Mouse (Mus musculus) NIH3T3 (cell line): ENCODE results near the gene Fam198b.

Source experiments
- DNase-seq: peaks from one replicate; pipeline ENCODE4 v3.0.0-alpha.2; 2012; ENCODE audit warnings: low read depth

The Fam198b gene

GRCm38 (mm10) chr3:79884305-79884704 is at the start of gene Fam198b:
TSS of gene Fam198b (plus strand) at chr3:79884533.
- no peak for DNase-seq

DNA sequence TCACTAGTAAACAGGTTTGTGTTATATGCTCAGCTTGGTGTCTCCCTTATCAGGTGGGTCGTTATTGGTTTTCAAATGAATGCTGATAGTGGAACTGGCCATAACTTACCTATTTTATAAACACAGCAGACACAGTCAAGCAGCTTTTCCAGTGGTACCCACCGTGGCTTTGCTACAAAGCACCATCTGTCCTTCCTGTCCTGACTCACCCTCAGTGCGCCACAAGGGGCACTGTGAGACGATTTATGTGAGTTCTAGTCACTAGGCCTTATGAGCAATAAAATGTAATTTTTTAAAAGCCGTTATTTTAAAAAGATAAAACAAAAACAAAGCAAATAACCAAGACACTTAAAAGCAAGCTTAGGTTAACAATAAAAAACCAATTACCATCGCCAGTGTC is 45.6 kb upstream of the Fam198b start:
- peak; percentile 47 for DNase-seq

- no peak for DNase-seq
Observed at GRCm38 (mm10) chr3:79841475-79841874, 42.9 kb upstream of the Fam198b start.

- peak; percentile 75 for DNase-seq
Observed at GRCm38 (mm10) chr3:79842165-79842564, 42.2 kb upstream of the Fam198b start.

DNA sequence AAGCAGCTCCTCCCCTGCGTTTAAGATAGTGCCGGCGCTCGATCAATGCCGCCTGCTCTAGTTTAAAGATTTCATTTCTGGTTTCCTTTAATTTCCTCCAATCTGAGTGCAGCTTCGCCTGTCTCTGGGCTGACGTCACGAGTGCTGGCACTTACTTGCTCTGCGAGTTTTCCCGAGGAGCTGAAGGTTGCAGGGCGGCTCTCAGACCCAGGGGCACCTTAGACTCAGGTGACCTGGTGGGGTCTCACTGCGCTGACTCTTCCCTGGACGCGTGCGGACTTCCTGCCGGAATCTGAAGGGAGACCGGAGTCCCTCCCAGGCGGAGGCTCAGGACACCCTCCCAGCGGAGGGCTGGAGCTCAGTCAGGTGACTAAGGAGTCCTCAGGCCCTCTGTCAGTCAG is 41.7 kb upstream of the Fam198b start:
- DNase-seq, result peak; percentile 67

GRCm38 (mm10) chr3:79843999-79844398 is 40.3 kb upstream of the Fam198b start:
- DNase-seq, result no peak

GRCm38 (mm10) chr3:79846633-79847032 is 37.7 kb upstream of the Fam198b start:
- DNase-seq, result no peak

DNA sequence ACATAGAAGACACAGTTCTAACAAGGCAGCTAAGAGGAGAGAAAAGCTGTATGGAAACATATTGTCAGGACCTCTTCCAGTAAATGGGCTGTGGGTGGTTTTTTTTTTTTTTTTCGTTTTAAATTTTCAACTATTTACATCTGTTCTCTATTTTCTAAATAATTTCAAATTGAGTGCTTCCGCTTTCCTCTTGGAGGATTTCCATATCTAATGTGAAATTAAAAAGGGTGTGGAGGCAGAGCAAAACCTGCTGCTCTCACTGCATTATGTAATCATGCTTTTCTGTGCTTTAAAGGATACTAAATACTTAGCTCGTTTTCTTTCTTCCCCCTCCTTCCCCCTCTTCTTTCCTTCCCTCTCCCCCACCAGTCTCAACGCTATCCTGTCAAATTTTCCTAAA is 35.5 kb upstream of the Fam198b start:
- no peak for DNase-seq

DNA sequence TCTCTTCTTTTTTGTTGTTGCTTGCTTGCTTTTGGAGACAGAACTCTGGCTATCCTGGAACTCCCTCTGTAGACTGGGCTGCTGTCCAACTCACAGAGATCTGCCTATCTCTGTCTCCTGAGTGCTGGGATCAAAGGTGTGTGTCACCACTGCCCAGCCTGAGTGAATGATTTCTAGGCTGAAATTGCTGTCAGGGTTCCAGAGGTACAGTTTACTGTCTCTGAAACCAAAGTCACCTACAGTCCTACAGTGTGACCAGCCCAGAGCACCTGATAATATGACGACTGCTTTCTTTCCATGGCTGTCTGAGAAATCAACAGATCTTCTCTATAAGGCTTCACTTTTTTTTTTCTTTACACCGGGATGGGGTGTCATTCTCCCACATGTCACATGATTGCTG is 34.7 kb upstream of the Fam198b start:
- peak; percentile 20 for DNase-seq

DNA sequence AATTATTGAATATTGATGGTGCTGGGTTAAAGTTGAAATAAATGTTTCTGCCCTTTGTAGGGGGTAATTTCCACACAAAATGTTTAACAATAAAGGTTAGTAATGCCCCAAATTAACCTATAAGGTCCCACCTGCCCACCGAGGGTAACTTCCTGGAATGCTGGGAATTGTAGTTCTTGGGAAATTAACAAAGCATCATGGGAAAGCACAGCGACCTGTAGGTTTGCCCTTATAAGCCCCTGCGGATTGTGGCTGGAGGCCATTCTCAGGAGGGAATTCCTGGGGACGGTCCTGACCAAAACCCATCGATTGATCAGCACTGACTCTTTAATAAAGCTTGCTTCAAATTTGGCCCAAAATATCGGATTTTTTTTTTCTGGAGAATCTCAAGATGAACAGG is 33.7 kb upstream of the Fam198b start:
- no peak for DNase-seq

DNA sequence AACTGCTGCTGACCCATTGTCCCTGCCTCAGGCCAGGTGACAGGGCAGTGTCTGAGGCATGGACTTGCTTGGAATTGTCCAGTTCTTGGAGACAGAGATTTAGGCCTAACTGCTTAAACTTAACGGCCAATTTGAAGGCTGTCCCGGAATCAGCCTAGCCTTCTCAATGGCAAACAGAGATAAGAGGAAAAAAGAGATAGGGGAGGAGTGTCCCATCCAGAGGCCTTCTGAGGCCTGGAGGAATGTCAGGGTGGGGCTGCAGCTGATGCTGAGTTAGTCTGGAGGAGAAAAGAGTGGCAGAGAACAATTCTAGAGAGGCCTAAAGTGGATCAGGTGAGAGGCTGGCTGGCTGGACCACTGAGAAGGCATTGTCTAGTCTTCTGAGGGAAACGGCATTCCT is 32.2 kb upstream of the Fam198b start:
- no peak for DNase-seq

DNA sequence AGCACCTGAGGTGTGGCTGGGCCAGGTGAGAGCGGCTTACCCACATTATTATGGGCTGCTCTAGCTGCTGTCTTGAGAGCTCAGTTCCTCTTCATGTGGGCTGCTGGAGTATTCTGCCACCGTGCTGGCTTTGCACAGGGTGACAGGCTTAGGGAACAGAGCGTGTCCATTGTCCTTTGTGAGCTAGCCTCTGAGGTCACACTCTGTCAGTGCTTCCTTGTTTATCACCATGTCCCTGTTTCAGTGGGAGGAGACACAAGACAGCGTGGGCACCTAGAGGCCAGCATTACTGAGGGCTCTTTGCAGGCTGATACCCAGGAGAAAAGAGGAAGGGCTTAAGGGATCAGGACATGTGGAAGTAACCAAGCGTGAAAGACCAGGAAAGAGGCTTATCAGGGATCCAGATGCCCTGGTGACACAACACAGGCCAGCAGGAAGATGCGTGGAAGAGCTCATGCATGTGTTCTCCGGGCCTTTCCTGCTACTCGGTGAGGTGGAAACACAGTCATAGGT is 31.6 kb upstream of the Fam198b start, which contains the start of gene Tmem144:
TSS of gene Tmem144 (minus strand) at position 120 of the 513 bp plus-strand sequence.
- no peak for DNase-seq

DNA sequence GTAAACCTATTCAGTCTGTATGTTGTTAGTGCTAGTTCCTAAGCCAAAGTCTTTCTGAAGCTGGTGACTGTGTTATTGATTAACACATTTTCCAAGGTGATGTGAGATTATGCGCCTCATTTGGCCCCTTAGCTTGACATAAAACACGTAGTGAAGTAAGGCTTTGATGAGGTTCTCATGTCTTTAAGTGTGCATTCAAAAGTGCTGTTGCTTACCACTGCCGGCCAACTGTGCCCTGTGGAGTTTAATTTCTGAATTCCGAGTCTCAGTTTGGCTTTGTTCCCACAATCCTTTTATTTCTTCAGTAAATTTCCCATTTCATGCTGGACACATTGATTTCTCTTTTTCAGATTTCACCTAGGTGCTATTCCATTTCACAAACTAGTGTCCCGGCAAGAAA is 26.6 kb upstream of the Fam198b start:
- DNase-seq, result no peak

DNA sequence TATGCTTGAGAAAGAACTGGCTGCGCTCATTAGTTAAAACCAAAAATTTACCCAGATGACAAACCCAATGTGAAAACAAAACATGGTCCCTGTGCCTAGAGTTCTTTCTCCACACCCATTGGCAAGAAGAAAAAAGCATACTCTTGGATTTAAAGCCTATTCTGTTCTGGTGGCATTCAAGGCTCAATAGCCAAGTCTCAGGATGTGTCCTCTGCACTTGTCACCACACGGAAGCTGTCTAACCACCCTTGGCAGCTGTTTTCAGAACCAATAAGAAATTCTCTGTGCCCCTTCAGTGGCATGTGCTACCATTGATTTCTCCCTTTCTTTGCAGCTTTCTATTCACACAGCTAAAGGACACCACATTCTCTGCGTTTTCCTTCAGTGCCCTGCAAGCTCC is 26.1 kb upstream of the Fam198b start:
- no peak for DNase-seq

GRCm38 (mm10) chr3:79864824-79865223 is 19.5 kb upstream of the Fam198b start:
- DNase-seq, result no peak

DNA sequence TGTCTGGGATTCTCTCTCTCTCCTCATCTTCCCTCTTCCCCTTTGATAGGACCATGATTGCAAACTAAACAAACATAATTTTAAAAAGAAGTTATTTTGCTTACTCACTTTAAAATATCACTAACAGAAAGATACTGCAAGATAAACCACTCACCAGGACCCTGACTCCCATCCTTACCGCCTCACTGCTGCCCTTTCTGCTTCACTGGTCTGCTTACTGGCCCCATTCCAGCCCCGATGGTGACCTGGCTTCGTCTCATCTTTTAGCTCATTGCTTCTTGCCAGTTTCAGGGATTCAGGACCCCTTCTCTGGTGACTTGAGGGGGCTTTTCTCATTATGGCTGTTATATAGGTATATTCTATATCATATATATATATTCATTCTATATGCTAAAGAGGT is 18.2 kb upstream of the Fam198b start:
- DNase-seq, result no peak

GRCm38 (mm10) chr3:79866526-79866925 is 17.8 kb upstream of the Fam198b start:
- no peak for DNase-seq

- DNase-seq, result no peak
Observed at GRCm38 (mm10) chr3:79867121-79867709, 17.1 kb upstream of the Fam198b start.

- DNase-seq, result no peak
Observed at GRCm38 (mm10) chr3:79875471-79875870, 8.9 kb upstream of the Fam198b start.

DNA sequence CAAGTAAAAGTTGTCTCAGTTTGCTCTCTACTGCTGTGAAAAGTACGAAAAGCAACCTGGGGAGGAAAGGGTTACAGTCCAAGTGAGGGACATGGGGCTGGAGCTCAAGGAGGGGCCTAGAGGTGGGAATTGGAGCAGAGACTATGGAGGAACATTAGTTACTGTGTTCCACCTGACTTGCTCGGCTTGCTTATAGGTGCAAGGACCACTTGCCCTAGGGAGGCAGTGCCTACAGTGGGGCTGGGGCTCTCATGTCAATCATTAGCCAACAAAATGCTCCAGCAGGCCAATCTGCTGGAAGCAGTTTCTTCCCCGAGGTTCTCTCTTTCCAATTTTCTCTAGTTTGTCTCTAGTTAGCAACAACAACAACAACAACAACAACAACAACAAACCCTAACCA is 6.0 kb upstream of the Fam198b start:
- DNase-seq, result no peak

DNA sequence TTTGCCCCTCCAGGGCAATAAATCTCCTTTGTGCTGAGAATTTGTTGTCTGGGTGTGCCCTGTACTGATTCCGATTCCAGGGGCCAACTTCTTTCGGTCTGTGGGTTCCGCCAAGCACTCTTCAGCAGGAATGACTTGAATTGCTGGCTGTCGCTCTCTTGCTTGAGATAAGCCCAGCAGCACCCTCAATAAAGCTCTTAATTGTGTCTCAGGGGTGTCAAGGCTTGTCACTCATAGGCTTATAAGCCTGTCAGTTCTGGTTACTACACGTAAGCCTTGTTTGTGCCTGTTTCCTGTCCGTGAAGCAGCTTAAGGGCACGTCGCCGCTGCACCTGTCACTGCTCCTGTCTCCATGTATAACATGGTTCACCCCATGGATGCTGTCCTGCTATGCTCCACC is 5.1 kb upstream of the Fam198b start:
- no peak for DNase-seq

DNA sequence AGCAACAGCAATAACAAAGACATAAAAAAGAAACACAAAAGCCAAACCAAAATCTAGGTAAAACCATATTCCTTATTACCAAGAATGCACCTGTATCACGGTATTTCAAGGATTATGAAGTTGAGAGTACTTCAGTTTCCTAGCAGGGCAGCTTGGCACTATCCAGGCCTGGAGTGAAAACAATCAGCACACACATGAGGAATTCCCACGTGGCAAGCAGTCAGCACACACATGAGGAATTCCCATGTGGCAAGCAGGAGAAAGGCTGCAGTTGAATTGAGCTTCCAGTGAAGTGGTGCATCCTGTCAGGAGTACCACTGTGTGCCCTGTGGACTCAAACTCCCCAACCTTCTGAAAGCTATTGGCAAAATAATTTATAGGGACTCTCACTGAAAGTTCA is 2.7 kb upstream of the Fam198b start:
- DNase-seq, result no peak

DNA sequence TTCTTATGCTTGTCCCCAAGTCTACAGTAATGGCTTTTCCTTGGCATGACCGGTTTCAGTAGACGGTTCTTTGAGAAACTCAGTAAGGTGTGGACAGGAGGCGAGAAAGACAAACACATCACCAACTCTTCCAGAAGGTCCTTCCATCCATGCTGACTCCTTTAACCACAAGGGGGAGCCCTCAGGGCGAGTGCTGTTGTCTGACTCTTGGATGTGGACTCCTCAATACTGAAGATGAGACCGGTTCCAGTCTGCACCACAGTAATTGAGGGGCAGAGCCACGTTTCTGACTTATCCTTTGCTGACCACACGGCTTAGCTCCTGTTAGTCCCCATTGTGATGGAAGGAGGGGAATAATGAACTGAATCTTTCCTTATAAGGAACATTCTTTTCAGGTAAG is 1.2 kb upstream of the Fam198b start:
- DNase-seq, result peak; percentile 88

DNA sequence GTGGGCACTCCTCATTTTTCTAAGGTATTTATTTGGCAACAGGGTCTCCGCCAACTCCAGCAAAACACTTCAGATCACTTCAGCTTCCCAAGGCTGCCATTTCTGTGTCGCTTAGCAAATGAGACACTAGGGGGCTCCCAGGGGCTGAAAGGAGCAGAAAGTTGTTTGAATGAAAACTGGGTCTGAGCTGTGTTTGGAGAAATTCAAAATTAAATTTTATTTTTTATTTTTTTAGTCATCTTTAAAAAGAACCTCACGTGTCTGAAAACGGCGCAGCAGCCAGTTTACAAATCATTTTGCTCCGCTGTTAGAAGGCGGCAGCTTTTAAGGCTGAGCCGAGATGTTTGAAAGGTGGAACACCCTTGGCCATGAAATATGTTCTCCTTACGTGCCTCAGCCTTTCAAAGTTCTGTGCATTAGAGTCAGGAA is 442 bp downstream of the Fam198b start:
- peak; percentile 88 for DNase-seq
